Mouse (Mus musculus) kidney, postnatal 14 days (tissue): Measurements from ENCODE around the gene Cyp2a5.
"Not testable (repeated sequence)": the region's sequence is repeated elsewhere in the genome, so short reads cannot be mapped to it uniquely, and the experiment has no call there.

Experiments used
- DNase-seq: peaks from one replicate; pipeline ENCODE4 v3.0.0; 2022; ENCODE audit warnings: mixed read lengths

Cyp2a5 gene

DNA sequence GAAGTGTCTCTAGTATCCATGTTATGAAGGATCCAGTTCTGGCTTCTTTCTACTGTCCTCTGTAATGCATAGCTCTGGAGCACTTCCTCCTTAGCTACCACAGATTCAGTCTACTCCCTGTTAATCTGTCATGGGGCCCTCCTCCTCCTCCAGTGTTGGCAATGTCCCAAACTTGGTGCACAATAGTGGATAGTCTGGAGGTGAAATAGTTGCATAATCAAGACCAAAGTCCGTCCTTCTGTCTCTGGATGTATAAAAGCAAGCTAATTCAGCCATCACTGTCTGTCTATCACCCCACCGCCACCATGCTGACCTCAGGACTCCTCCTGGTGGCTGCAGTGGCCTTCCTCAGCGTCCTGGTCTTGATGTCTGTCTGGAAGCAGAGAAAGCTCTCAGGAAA is at the start of gene Cyp2a5:
Cyp2a5 (plus strand) TSS at position 247 of the 400 bp plus-strand sequence.
- peak; percentile 52 for DNase-seq

DNA sequence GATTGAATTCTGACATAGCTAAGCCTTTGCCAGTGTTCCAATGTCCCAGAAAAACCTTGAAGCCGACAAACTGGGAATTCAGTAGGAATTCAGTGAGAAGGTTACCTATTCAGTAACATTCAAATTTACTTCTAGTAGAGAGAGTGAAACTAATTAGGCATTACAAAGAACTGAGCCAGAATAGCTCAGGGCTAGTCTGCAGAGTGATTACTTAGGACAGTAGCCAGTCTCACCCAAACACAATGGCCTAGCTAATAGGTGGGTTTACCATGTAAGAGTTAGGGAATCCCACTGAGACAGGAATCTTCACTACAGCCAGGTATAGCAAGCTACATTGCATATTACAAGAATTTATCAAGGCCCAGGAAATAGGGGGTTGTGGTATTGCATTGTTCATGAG is 49.1 kb upstream of the Cyp2a5 start:
- DNase-seq: not testable (repeated sequence)

DNA sequence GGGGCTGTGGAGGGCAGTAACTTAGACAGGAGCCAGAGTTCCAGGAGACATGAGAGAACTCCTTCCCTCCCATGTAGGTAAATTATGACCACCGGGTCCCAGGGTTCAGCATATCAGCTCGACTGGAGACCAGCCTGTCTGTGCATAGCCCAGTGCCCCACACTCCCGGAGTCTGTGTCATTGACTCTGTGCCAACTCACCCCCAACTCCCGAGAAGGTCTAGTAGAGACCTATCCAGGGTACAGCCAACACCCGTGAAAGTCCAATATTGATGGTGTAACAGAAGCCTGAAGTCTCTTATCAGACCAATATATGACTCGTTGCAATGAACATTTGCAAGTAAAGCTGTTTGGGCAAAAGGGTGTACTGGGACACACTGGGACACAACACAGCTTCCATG is 45.1 kb upstream of the Cyp2a5 start:
- no peak for DNase-seq

DNA sequence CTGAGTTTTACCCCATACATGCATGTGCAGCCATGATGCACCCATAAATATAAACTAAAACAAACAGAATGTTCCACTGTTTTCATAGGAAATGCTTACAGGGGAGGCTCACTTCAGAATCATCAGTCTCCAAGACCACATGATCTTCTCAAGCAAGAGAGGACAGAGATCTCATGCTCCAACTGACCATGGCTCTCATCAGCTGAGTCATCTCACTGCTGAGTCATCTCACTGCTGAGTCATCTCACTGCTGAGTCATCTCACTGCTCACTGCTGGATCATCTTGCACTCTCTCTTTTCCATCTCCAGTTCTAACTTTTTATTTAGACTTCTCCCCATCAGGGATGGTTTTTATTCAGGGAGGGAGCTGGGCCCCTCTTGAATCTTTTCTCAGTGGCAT is 35.0 kb upstream of the Cyp2a5 start:
- DNase-seq: no peak

DNA sequence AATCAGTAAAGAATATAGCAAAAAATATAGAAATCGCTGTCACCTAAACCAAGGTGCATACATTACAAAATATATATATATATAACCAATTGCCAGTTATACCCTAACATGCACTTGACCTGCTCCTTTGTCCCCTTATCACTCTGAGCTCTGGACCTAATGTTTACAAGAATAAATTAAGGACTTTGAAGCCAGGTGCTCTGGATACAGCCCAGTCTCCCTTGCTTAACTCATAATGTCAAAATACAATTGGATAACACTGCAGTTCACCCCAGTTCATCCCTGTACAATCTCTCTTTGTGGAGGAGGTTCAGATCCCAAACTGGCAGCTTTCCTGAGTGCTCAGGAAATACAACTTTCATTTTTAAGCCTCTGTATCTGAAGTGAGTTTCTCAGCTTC is 34.1 kb upstream of the Cyp2a5 start:
- DNase-seq: no peak

DNA sequence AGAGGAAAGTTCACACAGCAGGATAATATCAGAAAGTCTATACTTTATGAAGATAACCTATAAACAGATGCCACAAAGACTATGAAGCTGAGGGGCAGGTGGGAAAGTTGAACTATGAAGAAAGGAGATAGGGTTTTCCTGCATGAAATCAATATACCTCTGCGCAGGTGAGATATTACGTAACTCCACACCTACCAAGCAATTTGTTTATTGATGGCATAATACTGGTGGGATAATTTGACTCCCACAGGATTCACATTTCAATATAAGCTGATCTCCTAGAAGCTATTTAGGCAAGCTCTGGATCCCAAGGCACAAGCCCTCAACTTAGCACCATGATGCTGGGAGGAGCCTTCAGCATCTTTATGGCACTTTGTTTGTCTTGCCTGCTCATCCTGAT is 26.5 kb upstream of the Cyp2a5 start, which contains the start of gene Cyp2g1:
Cyp2g1 (plus strand) TSS at position 301 of the 400 bp plus-strand sequence.
- no peak for DNase-seq

DNA sequence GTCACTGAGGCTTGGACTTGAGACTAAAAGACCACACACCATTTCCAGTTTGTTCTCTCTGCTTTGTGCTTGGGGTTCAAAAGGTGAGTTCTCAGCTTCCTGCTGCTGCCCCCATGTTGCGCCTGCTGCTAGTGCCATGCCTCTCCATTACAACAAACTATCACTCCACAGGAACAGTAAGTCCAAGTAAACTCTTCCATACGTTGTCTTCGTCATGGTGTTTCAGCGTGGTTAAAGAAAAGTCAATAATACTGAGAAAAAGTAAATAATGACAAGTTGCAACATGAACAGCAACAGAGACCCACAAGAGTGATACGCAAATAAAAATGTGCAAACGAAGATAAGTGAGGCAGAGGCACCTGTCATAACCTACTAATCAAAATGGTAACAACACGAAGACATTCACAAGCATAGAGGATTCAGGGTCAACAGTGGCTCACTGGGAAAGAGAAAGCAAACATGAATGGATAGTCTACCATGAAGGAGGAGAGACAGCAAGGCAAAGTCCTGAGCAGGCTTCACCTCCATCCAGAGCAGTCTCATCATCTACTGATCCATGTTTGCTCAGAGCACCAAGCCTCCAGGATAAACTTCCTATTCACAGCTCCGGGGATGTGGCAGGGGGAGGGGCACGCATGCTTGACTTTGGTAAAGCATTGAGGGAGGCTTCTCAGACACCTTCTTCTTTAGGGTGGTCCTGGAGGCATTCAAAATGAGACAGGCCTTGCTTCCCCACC is 3.4 kb upstream of the Cyp2a5 start:
- not testable (repeated sequence) for DNase-seq

DNA sequence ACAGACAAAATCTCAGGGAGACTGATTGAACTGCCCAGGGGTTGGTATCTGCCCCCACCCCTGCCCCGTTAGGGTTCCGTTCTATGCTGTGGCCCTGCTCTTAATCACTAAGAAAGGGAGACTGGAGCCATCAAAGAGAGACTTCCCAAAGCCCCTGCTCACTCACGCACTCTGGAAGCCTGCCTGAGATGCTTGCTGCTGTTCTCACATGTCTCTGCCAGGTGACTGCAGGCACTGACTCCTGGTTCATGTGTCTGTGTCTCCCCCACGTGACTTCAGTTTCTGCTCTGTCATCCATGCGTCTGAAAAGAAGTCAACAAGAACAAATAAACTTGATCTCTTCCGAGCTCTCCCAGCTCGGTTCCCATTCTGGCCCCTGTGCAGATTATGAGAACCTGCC is 2.4 kb upstream of the Cyp2a5 start:
- not testable (repeated sequence) for DNase-seq

DNA sequence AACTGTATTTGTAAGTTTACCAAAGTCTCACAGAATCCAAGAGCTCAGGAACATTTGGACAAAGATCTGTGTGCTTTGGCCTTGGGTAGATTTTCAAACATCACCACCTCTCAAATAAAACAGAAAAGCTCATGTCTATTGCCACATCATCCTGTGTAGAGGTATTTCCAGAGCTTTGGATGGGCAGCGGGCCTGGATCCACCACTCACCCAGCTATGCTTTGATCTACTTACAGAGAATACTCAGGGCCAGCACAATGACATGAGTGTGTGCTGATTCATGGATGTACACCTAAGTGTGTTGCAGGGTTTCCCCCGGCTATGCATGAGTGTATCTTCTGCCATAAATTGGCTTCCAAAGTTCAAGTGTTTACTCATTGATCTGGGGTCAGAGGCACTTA is 8.3 kb downstream of the Cyp2a5 start:
- not testable (repeated sequence) for DNase-seq

DNA sequence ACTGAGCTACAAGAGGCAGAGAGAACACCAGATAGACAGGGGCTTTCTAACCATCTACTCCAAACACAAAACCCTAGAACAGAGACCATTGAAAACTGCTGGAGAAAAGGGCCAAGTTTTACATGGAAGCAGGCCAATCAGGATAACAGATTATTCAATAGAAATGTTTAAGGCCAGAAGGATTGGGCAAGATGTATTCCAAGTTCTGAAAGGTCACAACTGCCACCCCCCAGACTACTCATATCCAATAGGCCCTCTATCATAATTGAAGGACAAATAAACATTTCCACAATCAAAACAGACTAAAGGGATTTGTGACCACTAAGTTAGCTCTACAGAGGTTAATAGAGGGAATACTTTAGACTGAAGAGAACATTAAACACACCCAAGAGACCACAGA is 15.0 kb downstream of the Cyp2a5 start:
- DNase-seq: not testable (repeated sequence)

DNA sequence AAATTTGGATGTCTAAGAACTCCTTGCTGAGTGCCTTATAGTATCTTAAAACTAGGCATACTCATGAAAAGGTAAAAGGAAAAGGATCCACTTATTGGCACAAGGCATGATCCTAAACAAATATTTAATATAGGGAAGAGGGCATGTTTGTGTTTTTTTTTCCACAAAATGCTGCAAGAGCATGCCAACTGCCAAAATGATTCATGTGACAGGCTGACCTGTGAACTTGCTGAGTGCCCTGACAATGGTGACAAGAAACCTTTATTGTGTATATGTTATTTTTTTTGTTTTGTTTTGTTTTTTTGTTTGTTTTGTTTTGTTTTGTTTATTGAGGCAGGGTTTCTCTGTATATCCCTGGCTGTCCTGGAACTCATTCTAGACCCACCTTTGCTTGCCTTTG is 43.5 kb downstream of the Cyp2a5 start:
- not testable (repeated sequence) for DNase-seq

DNA sequence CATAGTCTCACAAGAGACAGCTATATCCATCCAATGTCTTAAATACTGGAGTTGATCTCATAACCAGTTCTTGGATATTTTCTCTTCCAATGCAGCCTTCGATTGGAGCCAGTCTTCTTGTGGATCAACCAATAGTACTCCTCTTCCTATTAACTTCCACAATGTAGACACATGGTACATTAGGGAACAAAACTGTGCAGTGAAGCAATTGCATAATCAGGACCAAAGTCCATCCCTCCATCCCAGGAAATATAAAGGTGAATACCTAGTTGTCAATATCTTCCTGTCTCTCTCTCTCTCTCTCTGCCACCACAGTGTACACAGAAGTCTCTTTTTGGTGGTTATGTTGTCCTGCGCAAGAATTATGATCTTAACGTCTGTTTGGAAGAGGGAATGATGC is 45.5 kb downstream of the Cyp2a5 start:
- DNase-seq: not testable (repeated sequence)
